Mouse (Mus musculus) liver, postnatal 0 days (tissue): Measurements from ENCODE around the gene Rnft2. TPM values are rescaled to one million over a fixed set of nuclear protein-coding genes. Genes with fewer than 3 reads are reported as not detected.
A peak's percentile ranks its signal among the peaks of the same experiment; 100 is the strongest.

Source experiments
- ATAC-seq: fragments of 200-750 bp; cut with Nextera tagmentation; 2 replicates; pipeline ENCODE4 v1.8.0; 2017; ENCODE audit warnings: mild to moderate bottlenecking, moderate library complexity
- DNase-seq: peaks from one replicate; pipeline ENCODE4 v3.0.0-alpha.2; 2016
- H3K27ac ChIP-seq: fragments of 300-500 bp; sonication (generic); 2 replicates; pipeline ENCODE4 v1.5.1; 2014; ENCODE audit warnings: antibody characterized with exemption, moderate library complexity, mild to moderate bottlenecking, low read depth
- H3K27me3 ChIP-seq: fragments of 300-500 bp; sonication (generic); 2 replicates; pipeline ENCODE4 v1.6.1; 2014; ENCODE audit warnings: low read length, control low read depth, mixed read lengths; ENCODE audit not compliant: insufficient read depth
- H3K36me3 ChIP-seq: fragments of 300-500 bp; sonication (generic); replicated peaks from 2 replicates; pipeline ENCODE4 v1.6.1; 2014; ENCODE audit warnings: mild to moderate bottlenecking, control low read depth, low read length, moderate library complexity, mixed read lengths; ENCODE audit not compliant: insufficient read depth
- H3K4me1 ChIP-seq: fragments of 300-500 bp; sonication (generic); 2 replicates; pipeline ENCODE4 v1.6.1; 2014; ENCODE audit warnings: antibody characterized with exemption, mild to moderate bottlenecking, control low read depth; ENCODE audit not compliant: insufficient read depth
- H3K4me2 ChIP-seq: fragments of 300-500 bp; sonication (generic); 2 replicates; pipeline ENCODE4 v1.6.1; 2014; ENCODE audit warnings: low read depth, mild to moderate bottlenecking, low read length, moderate library complexity, mixed read lengths
- H3K4me3 ChIP-seq: fragments of 300-500 bp; sonication (generic); 2 replicates; pipeline ENCODE4 v1.5.1; 2014; ENCODE audit warnings: low read depth, low read length
- H3K9ac ChIP-seq: fragments of 300-500 bp; sonication (generic); replicated peaks from 2 replicates; pipeline ENCODE4 v1.6.1; 2014; ENCODE audit warnings: mild to moderate bottlenecking, moderate library complexity
- H3K9me3 ChIP-seq: fragments of 300-500 bp; sonication (generic); 2 replicates; pipeline ENCODE4 v1.6.1; 2016; ENCODE audit warnings: mild to moderate bottlenecking, control low read depth, low read length, mixed read lengths
- CTCF ChIP-seq: sonication (generic); IDR thresholded peaks from 2 replicates; pipeline ENCODE4 v1.5.1; 2016; ENCODE audit warnings: antibody characterized with exemption, low read depth
- EP300 ChIP-seq: IDR thresholded peaks from 2 replicates; pipeline ENCODE4 v1.6.1; 2016; ENCODE audit warnings: antibody characterized with exemption, low read depth, mild to moderate bottlenecking
- WGBS: fragments of 180-500 bp; shearing (Covaris S2); extraction: QIAGEN DNeasy Blood & Tissue Kit; methylation state at CpG from one replicate; pipeline ENCODE4 v1.1.7; 2014; ENCODE audit not compliant: insufficient replicate concordance; 5-methylcytosine and 5-hydroxymethylcytosine counted together
- polyA plus RNA-seq: library from polyadenylated mRNA; unstranded; fragments of >200 nt; fragmentation: Nextera tagmentation; extraction: Ambion mirVana; gene quantifications from 2 replicates; pipeline ENCODE4 v1.2.1, GENCODE M21; 2015

The Rnft2 gene
- polyA plus RNA-seq, 1 experiment from 2014 or later, result not detected

- Histone ChIP-seq H3K9me3 (no peaks in the 10 kb centered on the region), H3K27me3 (no peaks in the 10 kb centered on the region), H3K4me3 (peak within 1 kb of the TSS; percentile 95), H3K4me1 (peaks cover 7% of the 10 kb centered on the region), H3K27ac (peak within 1 kb of the TSS; percentile 39), H3K4me2 (peak within 1 kb of the TSS; percentile 93), H3K36me3 (no peaks in the 10 kb centered on the region), H3K9ac (peak within 1 kb of the TSS; percentile 96)
- DNase-seq, result peak; percentile 90
- TF ChIP-seq CTCF (no peak), EP300 (no peak)
- ATAC-seq, result peak; percentile 81
- under 1% methylated on average over 50 of the region's 67 CpGs for WGBS
Observed at GRCm38 (mm10) chr5:118154839-118155564, 89.9 kb downstream of the Rnft2 start, which contains the start of gene Fbxw8. Gene Fbxw8, minus strand, starts transcription at chr5:118155464.

GRCm38 (mm10) chr5:118149711-118150110 lies 95.2 kb downstream of the Rnft2 start:
- Histone ChIP-seq H3K9me3 (no peaks in the 10 kb centered on the region), H3K27me3 (no peaks in the 10 kb centered on the region), H3K4me2 (no peak overlapping the region), H3K4me3 (no peak overlapping the region), H3K4me1 (peaks cover 4% of the 10 kb centered on the region), H3K36me3 (no peaks in the 10 kb centered on the region), H3K27ac (no peak overlapping the region), H3K9ac (no peak overlapping the region)
- WGBS, result 67% methylated on average over 3 of the region's 3 CpGs
- DNase-seq, result no peak
- ATAC-seq, result no peak
- no peak for TF ChIP-seq EP300
- TF ChIP-seq CTCF, result no peak

GRCm38 (mm10) chr5:118147264-118147663 lies 97.7 kb downstream of the Rnft2 start:
- ATAC-seq, result no peak
- WGBS, result 81% methylated on average over 10 of the region's 10 CpGs

GRCm38 (mm10) chr5:118145999-118146679 lies 98.8 kb downstream of the Rnft2 start:
- Histone ChIP-seq H3K4me3 (no peak overlapping the region), H3K27ac (no peak overlapping the region), H3K36me3 (0 out of 2 replicates have a peak, but pooled peaks cover 11% of the 10 kb centered on the region), H3K4me1 (no peaks in the 10 kb centered on the region), H3K9me3 (no peaks in the 10 kb centered on the region), H3K4me2 (no peak overlapping the region), H3K27me3 (no peaks in the 10 kb centered on the region), H3K9ac (no peak overlapping the region)
- TF ChIP-seq EP300 (no peak), CTCF (no peak)
- 75% methylated on average over 15 of the region's 15 CpGs for WGBS
- ATAC-seq (no peak), DNase-seq (no peak)

More at GRCm38 (mm10) chr5:118147264-118147663, 97.7 kb downstream of the Rnft2 start:
- Histone ChIP-seq H3K4me1 (no peaks in the 10 kb centered on the region), H3K9me3 (no peaks in the 10 kb centered on the region), H3K36me3 (0 out of 2 replicates have a peak, but pooled peaks cover 4% of the 10 kb centered on the region), H3K4me3 (no peak overlapping the region), H3K4me2 (no peak overlapping the region), H3K27ac (no peak overlapping the region), H3K9ac (no peak overlapping the region), H3K27me3 (no peaks in the 10 kb centered on the region)
- DNase-seq, result no peak
- TF ChIP-seq CTCF, result no peak
- TF ChIP-seq EP300, result no peak

GRCm38 (mm10) chr5:118145458-118145857 lies 99.5 kb downstream of the Rnft2 start:
- WGBS, result 86% methylated on average over 3 of the region's 3 CpGs
- Histone ChIP-seq H3K27ac (no peak overlapping the region), H3K36me3 (peaks cover 11% of the 10 kb centered on the region; the same call in 1 of the 2 replicates), H3K9me3 (no peaks in the 10 kb centered on the region), H3K4me2 (no peak overlapping the region), H3K4me3 (no peak overlapping the region), H3K27me3 (no peaks in the 10 kb centered on the region), H3K4me1 (no peaks in the 10 kb centered on the region), H3K9ac (no peak overlapping the region)
- TF ChIP-seq CTCF (no peak), EP300 (no peak)
- ATAC-seq (no peak), DNase-seq (no peak)

GRCm38 (mm10) chr5:118144770-118145169 lies 100.1 kb downstream of the Rnft2 start:
- Histone ChIP-seq H3K27me3 (no peaks in the 10 kb centered on the region), H3K9me3 (no peaks in the 10 kb centered on the region), H3K4me1 (no peaks in the 10 kb centered on the region), H3K36me3 (peaks cover 14% of the 10 kb centered on the region), H3K4me3 (no peak overlapping the region), H3K27ac (no peak overlapping the region), H3K4me2 (no peak overlapping the region), H3K9ac (no peak overlapping the region)
- TF ChIP-seq EP300 (no peak), CTCF (no peak)
- WGBS, result 77% methylated on average over 6 of the region's 6 CpGs
- DNase-seq, result no peak
- ATAC-seq, result no peak
